Mouse (Mus musculus): ENCODE measurements around the gene Abca2.

DNA sequence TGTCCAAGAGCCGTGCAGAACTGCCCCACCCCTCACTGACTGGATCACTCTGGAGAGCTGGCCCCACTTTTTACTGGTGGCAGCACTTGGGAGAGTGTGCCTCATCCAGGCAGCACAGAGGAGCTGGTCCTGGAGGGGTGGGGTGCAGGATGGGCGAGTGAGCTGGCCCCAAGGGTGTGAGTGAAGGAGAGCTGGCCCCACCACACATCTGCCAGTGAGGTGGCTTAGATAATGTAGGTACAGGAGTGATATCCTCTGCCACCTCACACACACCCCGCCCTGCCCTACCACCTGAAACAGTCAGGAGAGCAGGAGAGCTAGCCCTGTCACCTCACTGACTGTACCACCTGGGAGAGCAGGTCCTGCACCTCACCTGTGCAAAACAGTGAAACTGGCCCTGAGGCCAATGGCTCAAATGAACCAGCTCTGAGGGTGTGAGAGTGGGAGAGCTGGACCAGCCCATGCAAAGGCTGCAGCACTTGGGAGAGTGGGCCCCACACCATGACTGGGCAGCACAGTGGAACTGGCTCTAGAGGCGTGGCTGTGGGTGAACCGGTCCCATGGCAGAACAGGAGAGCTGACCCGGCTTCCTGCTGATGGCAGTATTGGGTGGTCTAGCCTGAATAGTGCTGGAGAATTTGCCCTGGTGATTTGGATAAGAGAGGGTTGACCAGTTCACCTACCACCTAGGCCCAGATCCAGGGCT is 59.6 kb downstream of the Abca2 start:
- TF ChIP-seq CTCF (IDR thresholded peaks at IDR 0.05; ENCODE audit: insufficient read depth, low read depth, low read length) (no peak), POLR2A (IDR thresholded peaks at IDR 0.05; ENCODE audit: insufficient read depth, low read depth, low read length) (no peak)

Data from olfactory bulb, adult 2 months (tissue).